Mouse (Mus musculus): ENCODE data around the gene Pde1c. TPM values are rescaled to one million over a fixed set of nuclear protein-coding genes. Genes with fewer than 3 reads are reported as not detected.

Pde1c gene
- polyA plus RNA-seq, 2 experiments = 0.45 to 0.46 TPM

DNA sequence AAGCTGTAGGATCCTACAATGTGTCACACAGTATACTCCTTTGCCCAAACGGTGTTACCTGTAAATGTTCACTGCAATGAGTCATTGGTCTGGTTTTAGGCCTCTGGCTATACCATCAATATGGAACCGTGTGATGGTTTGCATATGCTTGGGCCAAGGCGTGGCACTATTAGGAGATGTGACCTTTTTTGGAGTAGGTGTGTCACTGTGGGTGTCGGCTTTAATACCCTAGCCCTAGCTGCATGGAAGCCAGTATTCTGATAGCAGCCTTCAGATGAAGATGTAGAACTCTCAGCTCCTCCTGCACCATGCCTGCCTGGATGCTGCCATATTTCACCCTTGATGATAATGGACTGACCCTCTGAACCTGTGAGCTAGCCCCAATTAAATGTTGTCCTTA lies 304.4 kb downstream of the Pde1c start:
- Histone ChIP-seq H3K4me3 (ENCODE audit: insufficient read depth in 1 of 2, low read depth in 2 of 2, low read length in 2 of 2) (no peak overlapping the region), H3K36me3 (replicated peaks; ENCODE audit: control insufficient read depth, insufficient read depth, low read depth) (no peaks in the 10 kb centered on the region), H3K27ac (no peak overlapping the region), H3K27me3 (ENCODE audit: control insufficient read depth, insufficient read depth, low read length) (no peaks in the 10 kb centered on the region), H3K9ac (replicated peaks) (no peak overlapping the region), H3K4me1 (replicated peaks; ENCODE audit: control insufficient read depth in 2 of 2, insufficient read depth in 2 of 2, low read length in 1 of 2) (peaks cover 9 to 13% of the 10 kb centered on the region in 2 experiments), H3K9me3 (ENCODE audit: control insufficient read depth, low read length) (no peaks in the 10 kb centered on the region), H3K4me2 (ENCODE audit: low read depth) (no peak overlapping the region)
- DNase-seq (ENCODE audit: low read depth in 3 of 3, low spot score in 3 of 3) = no peak
- no peak for ATAC-seq (ENCODE audit: insufficient read depth)
- 58% methylated on average over 4 of the region's 4 CpGs for WGBS (ENCODE audit: insufficient replicate concordance)
- TF ChIP-seq EP300 (IDR thresholded peaks at IDR 0.05; ENCODE audit: low read depth) (no peak), CTCF (IDR thresholded peaks at IDR 0.05; ENCODE audit: low read depth) (no peak)

DNA sequence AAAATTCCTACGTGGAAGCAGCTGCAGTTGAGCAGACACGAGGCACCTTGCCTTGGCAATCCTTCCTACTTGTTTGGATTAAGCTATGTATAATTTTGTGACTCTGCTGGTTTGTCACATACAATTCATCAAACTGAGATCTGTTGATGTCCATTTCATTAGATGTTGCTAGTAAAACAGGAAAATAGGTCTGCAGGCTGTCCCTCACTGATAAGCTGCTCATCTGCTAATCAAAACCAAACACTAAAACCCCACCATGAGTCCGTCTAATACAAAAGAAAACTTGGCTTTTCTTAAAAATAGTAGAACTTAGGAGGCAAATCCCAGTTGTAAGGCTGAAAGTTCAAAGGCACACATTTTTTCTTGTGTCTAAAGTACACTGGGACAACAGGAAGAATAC lies 308.8 kb downstream of the Pde1c start:
- Histone ChIP-seq H3K9ac (replicated peaks) (no peak overlapping the region), H3K27ac (peak overlapping the region; percentile 33; the same call in 1 of the 2 replicates), H3K4me2 (ENCODE audit: low read depth) (peak overlapping the region; percentile 31), H3K4me1 (replicated peaks; ENCODE audit: control insufficient read depth in 2 of 2, insufficient read depth in 2 of 2, low read length in 1 of 2) (peaks cover 14 to 22% of the 10 kb centered on the region in 2 experiments), H3K36me3 (replicated peaks; ENCODE audit: control insufficient read depth, insufficient read depth, low read depth) (no peaks in the 10 kb centered on the region), H3K9me3 (ENCODE audit: control insufficient read depth, low read length) (no peaks in the 10 kb centered on the region), H3K4me3 (ENCODE audit: insufficient read depth in 1 of 2, low read depth in 2 of 2, low read length in 2 of 2) (no peak overlapping the region), H3K27me3 (ENCODE audit: control insufficient read depth, insufficient read depth, low read length) (no peaks in the 10 kb centered on the region)
- 15% methylated on average over 3 of the region's 3 CpGs for WGBS (ENCODE audit: insufficient replicate concordance)
- TF ChIP-seq CTCF (IDR thresholded peaks at IDR 0.05; ENCODE audit: low read depth) = no peak
- TF ChIP-seq EP300 (IDR thresholded peaks at IDR 0.05; ENCODE audit: low read depth) = peak; percentile 74
- ATAC-seq (ENCODE audit: insufficient read depth) (peak; percentile 67), DNase-seq (ENCODE audit: low read depth in 3 of 3, low spot score in 3 of 3) (peak in 2 of 3 experiments; percentile 7 to 33)

DNA sequence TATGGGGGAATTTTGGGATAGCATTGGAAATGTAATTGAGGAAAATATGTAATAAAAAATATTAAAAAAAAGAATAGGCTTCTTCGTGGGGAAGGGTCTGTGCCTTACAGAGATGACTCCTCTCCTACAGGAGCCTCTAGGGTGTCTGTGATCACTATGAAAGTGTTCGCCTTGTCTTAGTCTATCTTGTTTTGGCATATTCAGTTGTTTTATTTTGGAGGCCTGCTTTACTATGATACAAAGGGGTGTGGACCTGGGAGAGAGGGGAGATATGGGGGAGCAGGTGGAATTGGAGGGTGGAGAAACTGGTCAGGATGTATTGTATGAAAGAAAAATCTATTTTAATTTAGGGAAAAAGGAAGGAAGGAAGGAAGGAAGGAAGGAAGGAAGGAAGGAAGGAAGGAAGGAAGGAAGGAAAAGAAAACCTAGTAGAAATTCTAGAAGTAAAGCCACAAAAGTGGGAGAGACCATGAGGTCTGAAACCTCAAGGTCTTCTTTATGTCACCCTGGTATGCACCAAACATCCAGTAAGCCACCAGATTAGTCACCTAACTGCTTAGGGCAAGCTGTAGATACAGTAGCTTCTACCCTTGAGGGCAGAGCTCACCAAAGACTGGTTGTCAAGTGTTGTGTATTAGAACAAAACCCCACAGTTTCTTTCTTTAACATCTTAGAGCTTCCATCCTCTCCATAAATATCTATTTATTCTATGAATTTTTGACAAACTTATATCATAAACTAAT lies 311.2 kb downstream of the Pde1c start:
- Histone ChIP-seq H3K27ac (no peak overlapping the region), H3K9me3 (ENCODE audit: control insufficient read depth, low read length) (no peaks in the 10 kb centered on the region), H3K27me3 (ENCODE audit: control insufficient read depth, insufficient read depth, low read length) (no peaks in the 10 kb centered on the region), H3K4me3 (ENCODE audit: insufficient read depth in 1 of 2, low read depth in 2 of 2, low read length in 2 of 2) (no peak overlapping the region), H3K9ac (replicated peaks) (no peak overlapping the region), H3K4me1 (replicated peaks; ENCODE audit: control insufficient read depth in 2 of 2, insufficient read depth in 2 of 2, low read length in 1 of 2) (peaks cover 14 to 22% of the 10 kb centered on the region in 2 experiments), H3K4me2 (ENCODE audit: low read depth) (0 out of 2 replicates have a peak overlapping the region, but pooled peaks have one; percentile 18), H3K36me3 (replicated peaks; ENCODE audit: control insufficient read depth, insufficient read depth, low read depth) (no peaks in the 10 kb centered on the region)
- TF ChIP-seq CTCF (IDR thresholded peaks at IDR 0.05; ENCODE audit: low read depth) (no peak), EP300 (IDR thresholded peaks at IDR 0.05; ENCODE audit: low read depth) (peak; percentile 49)
- 38% methylated on average over 2 of the region's 2 CpGs for WGBS (ENCODE audit: insufficient replicate concordance)
- DNase-seq (ENCODE audit: low read depth in 3 of 3, low spot score in 3 of 3) (peak in 2 of 3 experiments; percentile 9 to 14), ATAC-seq (ENCODE audit: insufficient read depth) (peak; percentile 86)

DNA sequence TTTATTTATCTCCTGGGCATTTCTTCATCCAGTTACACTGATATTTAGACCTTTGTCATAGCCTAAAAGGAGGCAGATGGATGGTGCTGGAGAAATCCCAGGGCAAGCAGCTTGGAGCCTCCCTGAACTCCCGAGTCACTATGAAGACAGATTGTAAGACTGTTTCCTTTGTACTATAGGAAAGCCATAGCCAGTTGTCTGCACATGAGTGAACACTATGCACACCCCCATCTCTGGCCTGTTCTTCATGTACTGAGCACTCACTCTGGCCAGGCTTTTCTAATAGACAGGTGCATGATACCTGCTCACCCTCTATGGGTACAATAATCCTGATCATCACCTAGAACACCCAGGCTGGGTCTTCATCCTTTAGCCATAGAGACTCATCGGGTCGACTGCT lies 318.8 kb downstream of the Pde1c start:
- Histone ChIP-seq H3K9ac (replicated peaks) (no peak overlapping the region), H3K4me2 (ENCODE audit: low read depth) (no peak overlapping the region), H3K27ac (no peak overlapping the region), H3K4me3 (ENCODE audit: insufficient read depth in 1 of 2, low read depth in 2 of 2, low read length in 2 of 2) (no peak overlapping the region), H3K27me3 (ENCODE audit: control insufficient read depth, insufficient read depth, low read length) (no peaks in the 10 kb centered on the region), H3K4me1 (replicated peaks; ENCODE audit: control insufficient read depth in 2 of 2, insufficient read depth in 2 of 2, low read length in 1 of 2) (no peaks in the 10 kb centered on the region), H3K36me3 (replicated peaks; ENCODE audit: control insufficient read depth, insufficient read depth, low read depth) (no peaks in the 10 kb centered on the region), H3K9me3 (ENCODE audit: control insufficient read depth, low read length) (no peaks in the 10 kb centered on the region)
- TF ChIP-seq CTCF (IDR thresholded peaks at IDR 0.05; ENCODE audit: low read depth) (no peak), EP300 (IDR thresholded peaks at IDR 0.05; ENCODE audit: low read depth) (no peak)
- no peak for ATAC-seq (ENCODE audit: insufficient read depth)
- WGBS (ENCODE audit: insufficient replicate concordance) = 64% methylated on average over 3 of the region's 3 CpGs
- no peak for DNase-seq (ENCODE audit: low read depth in 3 of 3, low spot score in 3 of 3)

DNA sequence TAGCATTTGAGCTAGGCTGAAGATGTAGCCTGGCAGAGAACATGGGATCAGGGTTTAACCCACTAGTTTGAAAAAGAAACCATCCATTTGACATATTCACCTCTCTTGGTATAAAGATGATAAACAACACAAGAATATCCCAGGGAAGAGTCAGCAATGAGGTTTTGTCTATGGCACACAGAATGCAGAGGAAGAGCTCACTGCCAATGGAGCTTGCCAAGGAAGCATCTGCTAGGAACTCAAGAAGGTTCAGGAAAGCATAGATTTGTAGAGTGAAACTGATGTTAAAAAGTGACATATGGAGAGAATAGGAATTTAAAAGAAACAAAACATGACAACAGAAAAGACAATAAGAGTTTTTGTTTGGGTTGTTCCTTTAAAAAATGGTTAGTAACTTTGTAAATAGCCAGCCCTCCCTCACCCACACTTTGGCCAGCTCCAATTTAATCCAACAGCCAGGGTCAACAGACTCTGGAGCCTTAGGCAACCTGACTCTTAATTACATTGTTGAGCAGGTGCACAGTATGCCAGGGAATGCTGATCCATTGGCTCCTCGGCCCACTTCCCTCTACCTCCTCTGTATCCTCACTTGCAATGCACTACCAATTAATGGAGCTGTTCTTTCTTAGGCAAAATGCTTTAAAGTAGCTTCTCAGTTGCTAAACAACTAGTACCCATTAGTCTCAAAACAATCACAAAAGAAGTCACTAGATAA lies 377.3 kb downstream of the Pde1c start:
- 55% methylated on average over 1 of the region's 1 CpGs for WGBS (ENCODE audit: insufficient replicate concordance)
- Histone ChIP-seq H3K27me3 (ENCODE audit: control insufficient read depth, insufficient read depth, low read length) (no peaks in the 10 kb centered on the region), H3K4me2 (ENCODE audit: low read depth) (no peak overlapping the region), H3K9me3 (ENCODE audit: control insufficient read depth, low read length) (no peaks in the 10 kb centered on the region), H3K4me1 (replicated peaks; ENCODE audit: control insufficient read depth in 2 of 2, insufficient read depth in 2 of 2, low read length in 1 of 2) (no peaks in the 10 kb centered on the region), H3K36me3 (replicated peaks; ENCODE audit: control insufficient read depth, insufficient read depth, low read depth) (no peaks in the 10 kb centered on the region), H3K9ac (replicated peaks) (no peak overlapping the region), H3K27ac (no peak overlapping the region), H3K4me3 (ENCODE audit: insufficient read depth in 1 of 2, low read depth in 2 of 2, low read length in 2 of 2) (no peak overlapping the region)
- DNase-seq (ENCODE audit: low read depth in 3 of 3, low spot score in 3 of 3) (no peak), ATAC-seq (ENCODE audit: insufficient read depth) (no peak)
- no peak for TF ChIP-seq CTCF (IDR thresholded peaks at IDR 0.05; ENCODE audit: low read depth)
- no peak for TF ChIP-seq EP300 (IDR thresholded peaks at IDR 0.05; ENCODE audit: low read depth)
